Mouse (Mus musculus) heart, postnatal 0 days (tissue): ENCODE results near the gene Gpc5.

Experiments
- CTCF ChIP-seq: IDR thresholded peaks from 2 replicates; pipeline ENCODE4 v1.5.1; 2016; ENCODE audit warnings: antibody characterized with exemption, control low read depth, low read depth
- EP300 ChIP-seq: IDR thresholded peaks from 2 replicates; pipeline ENCODE4 v1.6.1; 2016; ENCODE audit warnings: antibody characterized with exemption, low read depth

GRCm38 (mm10) chr14:116210304-116210703 lies 1118.3 kb downstream of the Gpc5 start:
- TF ChIP-seq CTCF (no peak), EP300 (no peak)
